Mouse (Mus musculus) heart, adult 2 months (tissue): ENCODE measurements around the gene Tns3.

Experiments used
- CTCF ChIP-seq: fragments of 200-600 bp; IDR thresholded peaks from 2 replicates; pipeline ENCODE4 v1.8.1; 2022; ENCODE audit warnings: antibody characterized with exemption, mild to moderate bottlenecking, moderate library complexity
- POLR2A ChIP-seq: fragments of 200-500 bp; IDR thresholded peaks from 2 replicates; pipeline ENCODE4 v1.6.1; 2011; ENCODE audit warnings: mild to moderate bottlenecking, low read depth, low read length, control low read depth; ENCODE audit not compliant: insufficient read depth

DNA sequence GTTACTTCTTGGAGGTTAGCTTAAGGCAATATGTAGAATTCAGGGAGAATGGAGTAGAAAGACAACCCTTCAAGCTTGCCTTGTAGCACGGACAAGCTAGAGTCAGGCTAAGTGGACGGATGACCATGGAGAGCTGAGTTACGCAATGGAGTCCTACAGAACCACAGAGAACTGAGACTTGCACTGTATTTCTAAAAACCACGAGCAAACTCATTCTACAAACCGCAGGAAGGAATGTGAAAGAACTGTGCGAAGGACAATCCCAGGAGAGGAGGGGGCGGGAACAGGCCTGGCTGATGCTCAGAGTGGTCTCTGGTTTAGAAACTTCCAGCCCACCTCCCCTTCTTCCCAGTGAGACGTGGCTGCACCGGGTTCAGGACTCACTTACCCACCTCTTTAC is 225.3 kb downstream of the Tns3 start:
- TF ChIP-seq CTCF, result no peak
- TF ChIP-seq POLR2A, result no peak
